Mouse (Mus musculus): ENCODE measurements around the gene Cebpa.

Gene Cebpa

DNA sequence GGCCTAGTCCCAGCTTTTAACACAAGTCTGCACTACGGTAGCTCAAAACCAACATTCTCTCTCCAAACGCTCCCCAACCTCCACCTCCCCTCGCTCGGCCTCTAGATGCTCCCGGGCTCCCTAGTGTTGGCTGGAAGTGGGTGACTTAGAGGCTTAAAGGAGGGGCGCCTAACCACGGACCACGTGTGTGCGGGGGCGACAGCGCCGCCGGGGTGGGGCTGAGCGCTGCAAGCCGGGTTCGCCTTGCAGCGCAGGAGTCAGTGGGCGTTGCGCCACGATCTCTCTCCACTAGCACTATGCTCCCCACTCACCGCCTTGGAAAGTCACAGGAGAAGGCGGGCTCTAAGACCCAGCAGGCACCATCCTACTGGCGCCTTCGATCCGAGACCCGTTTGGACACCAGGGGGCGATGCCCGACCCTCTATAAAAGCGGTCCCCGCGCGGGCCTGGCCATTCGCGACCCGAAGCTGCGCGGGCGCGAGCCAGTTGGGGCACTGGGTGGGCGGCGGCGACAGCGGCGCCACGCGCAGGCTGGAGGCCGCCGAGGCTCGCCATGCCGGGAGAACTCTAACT lies at the start of gene Cebpa:
TSS of gene Cebpa (plus strand) at position 453 of the 573 bp plus-strand sequence.
- peak; percentile 96 for DNase-seq (ENCODE audit: low spot score)

DNA sequence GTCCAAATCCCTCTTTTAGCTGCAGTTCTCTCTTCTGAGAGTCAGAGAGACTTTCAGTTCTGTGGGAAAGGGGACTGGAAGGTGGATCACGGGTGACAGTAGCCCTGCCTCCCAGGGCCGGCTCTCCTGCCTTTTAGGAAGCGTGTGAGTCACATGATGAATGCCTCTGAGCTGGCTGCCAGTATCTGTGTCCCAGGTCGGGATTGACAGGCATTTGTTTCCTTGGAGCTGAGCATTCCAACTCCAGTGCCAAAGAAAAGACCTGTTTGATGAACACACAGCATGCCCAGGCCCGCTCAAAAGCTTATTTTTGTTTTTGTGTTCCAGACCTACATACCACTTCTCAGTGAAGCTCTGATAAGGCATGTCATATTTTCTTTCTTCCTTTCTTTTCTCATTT lies 42.4 kb upstream of the Cebpa start:
- DNase-seq (ENCODE audit: low spot score): no peak

DNA sequence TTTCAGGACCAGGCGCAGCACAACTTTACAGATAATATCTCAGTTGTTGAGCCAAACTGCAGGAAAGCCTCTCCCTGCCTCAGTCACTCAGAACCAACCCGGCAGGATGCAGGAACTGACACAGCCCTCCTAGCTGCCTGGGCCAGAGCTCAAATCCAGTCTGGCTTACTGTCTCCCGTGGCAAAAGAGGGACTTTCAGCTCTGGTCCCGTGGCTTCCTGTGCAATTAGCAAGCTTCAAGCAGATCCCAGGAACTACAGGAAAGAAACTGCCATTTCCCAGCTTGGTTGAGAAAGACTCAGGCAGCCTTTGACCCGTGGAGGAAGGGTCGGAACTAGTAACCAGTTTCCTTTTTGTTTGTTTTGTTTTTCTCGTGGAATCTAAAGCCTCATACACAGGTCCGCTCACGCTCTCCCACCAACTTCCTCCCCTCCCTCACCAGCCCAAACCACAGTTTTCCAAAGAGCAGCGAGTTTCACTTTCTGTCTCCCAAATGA lies 38.2 kb upstream of the Cebpa start:
- DNase-seq (ENCODE audit: low spot score): peak; percentile 23

DNA sequence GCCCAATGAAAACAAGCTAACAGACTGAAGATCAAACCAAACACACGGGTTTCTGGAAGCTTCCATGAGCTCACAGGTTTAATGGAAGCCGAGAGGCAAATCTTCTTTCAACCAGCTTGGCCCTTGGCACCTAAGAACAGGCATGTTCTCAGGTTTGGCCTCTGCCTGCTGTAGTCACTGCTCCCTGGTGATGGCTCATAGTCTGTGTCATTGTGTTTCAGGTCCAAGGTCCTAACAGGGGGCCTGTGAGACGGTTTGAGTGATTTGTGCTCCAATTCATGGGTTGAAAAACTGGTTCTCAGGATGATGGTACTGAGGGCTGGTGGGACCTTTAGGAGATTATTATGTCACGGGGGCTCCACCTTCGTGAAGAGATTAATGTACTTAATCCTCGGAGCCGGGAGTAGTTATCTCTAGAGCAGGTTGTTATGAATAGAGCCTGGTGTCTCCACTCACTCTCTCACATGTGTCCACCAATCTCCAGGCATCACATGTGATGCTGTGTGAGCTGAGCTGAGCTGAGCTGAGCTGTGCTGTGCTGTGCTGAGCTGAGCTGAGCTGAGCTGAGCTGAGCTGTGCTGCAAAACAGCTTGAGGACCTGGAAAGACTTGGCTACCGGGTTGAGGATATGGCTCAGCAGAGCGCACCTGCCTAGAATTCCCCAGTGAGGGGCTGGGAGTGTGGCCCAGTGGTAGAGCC lies 37.5 kb upstream of the Cebpa start:
- DNase-seq (ENCODE audit: low spot score): no peak

DNA sequence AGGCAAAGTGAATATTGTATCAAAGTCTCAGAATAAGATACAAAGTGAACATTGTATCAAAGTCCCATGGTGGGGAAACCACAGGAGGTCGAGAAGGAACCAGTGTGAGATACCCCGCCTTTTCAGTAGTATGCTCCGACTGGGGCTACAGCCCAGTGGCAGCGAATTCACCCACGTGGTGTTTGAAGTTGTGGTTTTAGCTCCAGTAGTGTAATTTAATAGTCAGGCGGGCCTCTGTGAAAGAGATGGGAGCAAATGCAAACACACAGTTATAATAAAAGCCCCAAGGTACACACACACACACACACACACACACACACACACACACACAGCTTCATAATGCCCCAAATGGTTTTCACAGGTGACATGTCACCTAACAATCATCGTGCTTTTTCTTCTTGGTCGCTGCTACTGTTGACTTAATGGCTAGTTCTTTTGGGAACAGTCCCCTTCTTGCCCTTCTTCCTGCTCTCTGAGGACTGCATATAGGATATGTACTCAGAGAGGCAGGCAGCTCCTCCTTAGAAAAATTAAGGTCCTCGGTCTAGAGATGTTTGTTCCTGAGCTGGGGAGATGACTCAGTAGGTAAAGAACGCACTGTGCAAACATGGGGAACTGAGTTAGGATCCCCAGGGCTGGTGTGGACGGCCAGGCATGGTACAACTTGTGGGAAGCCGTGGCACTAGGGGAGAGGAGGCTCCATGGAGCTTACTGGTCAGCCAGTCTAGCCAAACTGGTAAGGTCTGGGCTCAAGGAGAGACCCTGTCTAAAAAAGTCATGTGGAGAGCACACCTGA lies 34.3 kb upstream of the Cebpa start:
- DNase-seq (ENCODE audit: low spot score): no peak

DNA sequence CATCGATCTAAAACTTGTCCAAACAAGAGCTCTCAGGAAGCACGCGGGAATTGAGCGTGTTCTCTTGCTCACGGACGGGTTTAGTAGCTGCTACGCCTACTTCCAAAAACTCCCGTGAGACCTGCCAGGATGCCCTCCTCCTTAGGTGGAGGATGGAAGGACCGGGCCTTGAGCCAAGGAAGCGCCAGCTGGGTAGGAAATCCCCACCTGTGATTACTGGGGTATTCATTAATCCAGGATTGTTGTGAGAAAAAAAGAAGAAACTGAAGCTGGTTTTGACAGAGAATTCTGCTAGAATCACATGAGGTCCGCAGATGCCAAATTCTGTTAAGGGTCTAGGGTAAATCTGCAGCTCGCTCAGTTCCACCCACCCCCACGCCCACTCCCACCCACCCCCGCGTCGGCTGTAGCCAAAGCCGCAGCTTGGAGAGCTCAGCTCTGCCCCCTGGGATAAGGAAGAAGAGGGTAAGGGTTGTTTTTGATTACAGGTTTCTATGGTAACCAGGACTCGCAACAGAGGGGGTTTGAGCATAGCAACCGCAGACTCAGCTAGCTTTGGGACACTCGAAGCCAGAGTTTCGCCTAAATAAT lies 32.7 kb upstream of the Cebpa start:
- DNase-seq (ENCODE audit: low spot score): peak; percentile 83

DNA sequence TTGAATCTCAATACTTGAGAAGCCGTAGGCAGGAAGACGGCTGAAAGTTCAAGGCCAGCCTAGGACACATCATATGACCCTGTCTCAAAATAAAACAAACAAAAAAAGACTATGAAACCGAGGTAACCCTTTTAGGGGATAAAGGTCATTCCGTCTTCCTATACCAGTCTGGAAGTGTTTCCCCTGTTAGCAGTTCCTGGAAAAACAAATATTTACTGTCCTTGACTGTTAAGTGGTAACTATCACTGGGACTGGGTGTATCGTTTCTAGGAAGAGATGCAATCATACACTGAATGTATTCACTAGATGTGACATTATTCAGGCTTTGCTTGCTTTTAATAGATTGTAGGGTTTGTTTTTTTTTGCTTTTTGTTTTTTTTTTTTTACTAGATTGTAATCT lies 28.5 kb upstream of the Cebpa start:
- DNase-seq (ENCODE audit: low spot score): no peak

DNA sequence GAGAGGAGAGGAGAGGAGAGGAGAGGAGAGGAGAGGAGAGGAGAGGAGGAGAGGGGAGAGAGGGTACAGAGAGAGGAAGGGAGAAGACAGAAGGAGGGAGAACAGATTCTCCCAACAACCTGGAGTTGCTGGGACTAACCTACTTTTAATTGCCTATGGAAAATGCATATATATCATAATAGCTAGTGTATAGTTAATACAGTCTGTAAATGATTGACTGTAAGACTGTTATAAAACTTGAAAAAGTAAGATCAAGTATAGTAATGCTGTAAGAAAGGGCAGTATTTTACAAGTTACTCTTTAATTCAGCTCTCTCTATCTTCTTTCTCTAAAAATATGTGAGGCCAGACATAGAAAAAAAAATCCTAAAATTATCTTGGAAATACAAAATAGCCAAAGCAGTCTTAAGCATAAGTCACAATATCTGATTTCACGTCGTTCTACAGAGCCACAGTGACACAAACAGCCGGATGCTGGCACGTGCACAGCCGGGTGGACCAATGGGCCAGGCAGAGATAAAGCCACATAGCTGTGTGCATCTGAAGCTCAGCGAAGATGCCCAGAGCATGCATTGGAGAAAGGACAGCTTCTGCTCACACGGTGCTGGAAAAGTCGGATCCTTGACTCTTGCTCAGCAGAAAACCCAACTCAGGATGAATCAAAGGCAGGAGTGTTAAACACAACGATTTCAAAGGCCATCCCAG lies 24.0 kb upstream of the Cebpa start:
- no peak for DNase-seq (ENCODE audit: low spot score)

DNA sequence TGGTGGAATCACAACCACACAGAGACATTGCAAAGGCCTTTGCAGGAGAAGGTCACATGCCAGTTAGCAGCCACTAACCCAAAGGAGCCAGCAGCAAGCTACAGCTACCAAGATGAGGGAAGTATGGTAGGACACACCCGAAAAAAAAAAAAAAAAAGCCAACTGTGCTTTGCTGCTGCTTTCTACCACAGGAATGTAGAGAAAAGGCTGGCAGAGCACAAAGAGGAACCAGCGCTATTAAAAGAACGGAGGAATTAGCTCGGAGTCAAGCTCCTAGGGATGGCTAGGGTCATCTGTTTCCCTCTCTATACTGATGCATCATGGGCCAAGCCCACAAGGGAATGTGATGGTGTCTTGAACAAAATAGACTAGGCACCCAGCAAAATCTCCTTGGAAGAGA lies 20.3 kb upstream of the Cebpa start:
- DNase-seq (ENCODE audit: low spot score): no peak

DNA sequence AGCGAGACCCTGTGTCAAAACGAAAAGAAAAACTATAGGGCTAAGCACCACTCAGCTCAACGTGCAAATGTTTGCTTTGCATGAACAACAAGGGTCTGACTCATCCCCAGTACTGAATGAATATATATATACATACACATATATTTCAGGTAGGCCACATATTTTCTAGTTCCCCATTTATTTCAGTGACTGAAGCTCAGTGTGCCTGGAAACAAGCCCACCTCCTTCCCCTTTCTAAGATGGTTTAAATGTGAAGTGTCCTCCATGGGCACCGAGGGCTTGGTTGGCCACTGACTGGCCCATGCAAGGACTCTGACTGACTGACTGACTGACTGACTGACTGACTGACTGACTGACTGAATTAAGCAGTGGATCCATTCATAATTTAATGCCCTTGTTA lies 19.6 kb upstream of the Cebpa start:
- no peak for DNase-seq (ENCODE audit: low spot score)

DNA sequence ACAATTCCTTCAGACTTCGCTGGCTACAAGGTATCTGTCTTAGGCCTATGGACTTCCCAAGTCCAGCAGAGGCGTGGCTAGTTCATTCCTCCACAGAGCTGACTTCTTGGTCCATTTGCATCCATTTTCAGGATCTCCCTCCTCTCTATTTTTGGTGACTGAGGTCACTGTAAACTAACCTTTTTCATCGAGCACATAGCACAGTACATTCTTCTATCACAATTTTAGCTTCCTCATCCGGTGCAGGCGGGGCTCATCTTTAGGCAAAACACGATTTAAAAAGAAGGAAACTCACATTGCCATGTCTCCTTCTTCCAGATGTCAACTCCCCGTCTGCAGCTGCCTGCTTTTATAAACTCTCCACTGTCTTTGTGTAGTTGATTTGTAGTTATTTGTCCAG lies 12.5 kb upstream of the Cebpa start:
- DNase-seq (ENCODE audit: low spot score): no peak

DNA sequence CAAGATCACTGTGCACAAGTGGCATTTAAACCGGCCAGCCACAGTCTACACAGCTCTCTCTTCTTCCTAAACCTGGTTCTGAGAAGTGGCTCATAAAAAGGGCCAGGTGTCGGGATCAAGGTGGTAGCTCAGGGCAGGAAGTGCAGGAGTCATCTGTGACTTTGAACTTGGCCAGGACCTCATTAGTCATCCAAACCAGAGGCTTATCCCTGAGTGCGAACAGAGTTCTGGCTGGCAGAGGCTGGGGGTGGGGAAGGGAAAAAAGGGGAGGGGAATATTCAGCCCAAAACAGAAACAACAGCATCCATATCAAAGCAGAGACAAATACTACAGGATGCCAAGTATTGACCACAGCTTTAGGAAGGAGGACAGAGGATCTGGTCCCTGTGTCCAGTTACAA lies 11.5 kb upstream of the Cebpa start:
- no peak for DNase-seq (ENCODE audit: low spot score)

DNA sequence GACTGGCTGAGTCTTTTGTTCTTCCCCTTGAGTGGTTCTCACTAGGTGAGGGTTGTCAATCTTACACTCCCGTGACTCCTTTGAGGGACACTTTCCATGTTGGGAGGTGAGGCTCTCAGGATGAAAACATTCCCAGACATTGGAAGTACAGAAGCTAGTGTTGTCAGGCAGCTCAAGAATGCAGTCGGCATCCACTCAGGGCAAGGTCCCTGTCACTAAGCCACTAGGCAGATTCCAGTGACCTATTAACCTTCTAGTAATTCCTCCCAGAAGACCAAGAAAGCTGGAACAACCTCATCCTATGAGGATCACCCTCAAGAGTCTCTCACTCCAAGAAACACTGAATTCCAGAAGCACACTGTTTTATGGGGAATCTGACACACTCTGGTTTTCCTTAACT lies 11.0 kb upstream of the Cebpa start:
- DNase-seq (ENCODE audit: low spot score): no peak

DNA sequence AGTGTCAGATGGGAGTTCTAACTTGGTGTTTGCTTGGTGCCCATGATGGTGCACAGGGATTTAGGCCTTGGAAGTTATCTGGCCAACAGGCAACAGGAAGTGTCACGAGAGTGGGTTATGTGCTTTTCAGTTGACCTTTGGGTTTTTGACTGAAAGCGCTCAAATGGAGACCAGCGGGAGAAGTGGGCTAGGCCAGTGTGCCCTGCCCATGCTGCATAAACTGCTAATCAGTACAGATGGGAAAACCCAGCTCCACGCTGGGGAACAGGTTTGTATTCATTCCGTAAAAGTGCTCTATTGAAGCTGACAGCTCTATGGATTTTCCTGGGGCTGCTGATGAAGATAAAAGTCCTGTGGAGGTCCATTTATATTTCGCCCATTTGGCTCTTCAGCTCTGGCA lies 10.4 kb upstream of the Cebpa start:
- no peak for DNase-seq (ENCODE audit: low spot score)

DNA sequence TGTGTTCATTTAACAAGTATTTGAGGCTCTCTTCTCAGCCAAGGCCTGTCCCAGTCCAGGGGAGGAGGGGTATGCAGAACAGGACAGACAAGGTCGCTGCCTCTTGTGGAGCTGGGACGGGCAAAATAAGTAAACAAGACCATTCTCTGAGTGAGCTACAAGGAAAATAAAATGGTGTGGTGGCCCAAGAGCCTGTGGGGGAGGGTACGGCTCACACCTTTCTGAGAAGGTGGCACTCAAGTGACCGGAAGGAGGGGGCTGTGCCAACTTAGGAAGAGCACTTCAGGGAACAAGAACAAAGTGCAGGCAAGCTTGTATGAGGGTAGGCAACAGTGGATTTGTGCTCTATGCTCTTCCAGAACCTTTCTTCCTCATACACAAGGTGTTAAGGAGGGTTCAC lies 6.0 kb upstream of the Cebpa start:
- DNase-seq (ENCODE audit: low spot score): no peak

DNA sequence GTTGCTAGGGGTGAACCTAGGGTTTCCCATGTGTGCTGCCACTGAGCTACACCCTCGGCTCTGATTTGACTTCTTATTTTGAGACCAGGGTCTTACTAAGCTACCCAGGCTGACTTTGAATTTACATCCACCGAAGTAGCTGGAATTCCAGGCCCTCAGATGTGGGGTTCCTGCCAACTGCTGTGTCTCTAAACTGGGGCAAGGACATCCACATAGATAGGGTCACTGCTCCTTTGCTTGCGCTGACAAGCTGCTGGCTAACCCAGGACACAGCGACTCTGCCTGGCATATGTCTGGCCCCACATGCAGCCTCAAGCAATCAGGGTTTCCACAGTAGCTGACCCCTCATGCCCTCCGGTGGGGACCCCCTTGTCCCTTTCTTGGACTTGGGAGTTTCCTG lies 5.4 kb upstream of the Cebpa start:
- DNase-seq (ENCODE audit: low spot score): no peak

DNA sequence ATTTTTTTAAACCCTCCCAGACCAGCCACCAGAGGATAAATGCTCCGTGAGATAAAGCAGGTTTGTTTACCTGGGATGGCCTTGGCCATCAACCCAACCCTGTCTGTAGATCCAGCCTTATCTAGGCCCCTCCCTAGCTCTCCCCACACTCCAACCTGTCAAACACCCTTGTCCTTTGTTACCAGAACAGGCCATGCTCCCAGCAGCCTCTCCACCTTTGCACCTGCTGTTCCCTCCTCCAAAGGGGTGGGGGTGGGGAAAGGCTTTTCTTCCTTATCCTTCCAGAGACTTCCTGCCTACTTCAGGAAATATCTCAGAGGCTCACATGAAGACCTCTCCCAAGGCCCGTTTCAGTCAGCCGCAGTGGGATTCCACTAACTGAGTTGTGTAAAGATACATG lies 2.6 kb upstream of the Cebpa start:
- DNase-seq (ENCODE audit: low spot score): no peak

DNA sequence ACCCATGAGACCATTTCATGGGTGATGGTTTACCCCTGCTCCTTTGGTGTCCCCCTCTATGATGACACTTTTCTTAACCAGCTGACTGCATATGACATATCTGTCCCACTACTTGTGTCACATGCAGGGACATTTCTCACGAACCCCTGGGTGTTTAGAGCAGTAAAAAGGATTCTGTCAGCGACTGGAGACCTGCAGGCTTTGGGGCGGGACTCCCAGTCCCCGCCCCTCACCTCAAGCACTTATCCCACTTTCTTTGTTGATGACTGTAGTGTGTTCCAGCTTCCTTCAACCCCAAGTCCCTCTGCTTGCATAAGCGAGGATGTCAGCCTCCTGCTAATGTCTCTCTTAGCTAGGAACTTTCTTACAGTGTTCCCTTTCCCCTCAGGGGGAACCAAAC lies 2.0 kb upstream of the Cebpa start:
- no peak for DNase-seq (ENCODE audit: low spot score)

DNA sequence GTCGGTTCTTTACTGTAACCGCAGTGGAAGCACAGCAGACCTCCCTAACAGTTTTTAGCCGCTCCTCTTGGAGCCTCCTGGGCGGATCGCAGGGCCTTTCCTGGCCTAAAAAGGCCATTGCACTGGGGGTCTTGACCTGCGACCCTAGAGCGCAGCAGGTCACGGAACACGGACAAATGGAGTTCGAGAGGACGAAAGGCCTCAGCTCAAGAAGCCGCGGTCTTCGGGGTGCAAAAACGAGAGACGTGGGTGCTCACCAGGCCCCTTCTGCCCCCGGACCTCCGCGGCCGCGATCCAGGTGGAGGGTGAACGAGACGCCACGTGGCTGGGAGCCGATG lies 1.4 kb upstream of the Cebpa start:
- peak; percentile 47 for DNase-seq (ENCODE audit: low spot score)

DNA sequence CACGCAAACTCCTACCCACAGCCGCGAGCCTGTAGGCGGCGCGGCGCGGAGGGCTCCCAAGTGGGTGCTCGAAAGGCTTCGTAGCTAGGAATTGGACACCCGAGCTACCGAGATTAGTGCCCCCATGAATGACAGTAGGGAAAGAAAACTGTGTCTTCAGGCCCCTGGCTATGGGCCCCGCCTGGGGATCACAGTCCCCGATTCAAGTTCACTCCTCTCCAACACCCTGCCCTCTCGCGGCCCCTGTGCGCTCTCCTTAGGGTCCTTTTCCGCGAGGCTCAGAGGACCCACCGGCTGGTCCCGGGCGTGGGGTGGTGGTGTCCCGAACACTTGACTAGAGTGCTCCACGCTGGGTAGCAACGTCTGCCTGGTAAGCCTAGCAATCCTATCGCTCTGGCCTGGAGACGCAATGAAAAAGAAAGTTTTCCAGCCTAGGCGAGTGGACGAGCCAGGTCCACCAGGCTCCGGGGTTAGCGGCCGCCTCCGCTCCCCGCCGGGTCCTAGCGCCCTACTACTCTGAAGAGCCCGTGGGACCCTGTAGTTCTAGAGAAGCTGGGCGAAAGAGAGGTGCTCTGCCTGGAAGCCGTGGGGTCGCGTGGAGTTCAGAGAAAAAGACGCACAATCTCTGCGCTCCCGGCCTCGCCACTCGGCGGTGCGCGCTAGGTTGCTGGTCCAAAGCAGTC lies 853 bp upstream of the Cebpa start:
- peak; percentile 87 for DNase-seq (ENCODE audit: low spot score)

DNA sequence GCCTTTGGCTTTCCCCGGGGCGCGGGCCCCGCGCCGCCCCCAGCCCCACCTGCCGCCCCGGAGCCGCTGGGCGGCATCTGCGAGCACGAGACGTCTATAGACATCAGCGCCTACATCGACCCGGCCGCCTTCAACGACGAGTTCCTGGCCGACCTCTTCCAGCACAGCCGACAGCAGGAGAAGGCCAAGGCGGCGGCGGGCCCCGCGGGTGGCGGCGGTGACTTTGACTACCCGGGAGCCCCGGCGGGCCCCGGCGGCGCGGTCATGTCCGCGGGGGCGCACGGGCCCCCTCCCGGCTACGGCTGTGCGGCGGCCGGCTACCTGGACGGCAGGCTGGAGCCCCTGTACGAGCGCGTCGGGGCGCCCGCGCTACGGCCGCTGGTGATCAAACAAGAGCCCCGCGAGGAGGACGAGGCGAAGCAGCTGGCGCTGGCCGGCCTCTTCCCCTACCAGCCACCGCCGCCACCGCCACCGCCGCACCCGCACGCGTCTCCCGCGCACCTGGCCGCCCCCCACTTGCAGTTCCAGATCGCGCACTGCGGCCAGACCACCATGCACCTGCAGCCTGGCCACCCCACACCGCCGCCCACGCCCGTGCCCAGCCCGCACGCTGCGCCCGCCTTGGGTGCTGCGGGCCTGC lies 533 bp downstream of the Cebpa start:
- DNase-seq (ENCODE audit: low spot score): peak; percentile 61
